16 mouse cellular contexts compared by ENCODE assay signal in genomic region chr8:91819778-91820177, GRCm38 (mm10). TPM values are rescaled to one million over a fixed set of nuclear protein-coding genes. Genes with fewer than 3 reads are reported as not detected.
"Had no signal": no experiment of that assay in that cellular context is flagged by ENCODE, and none has a peak within 500 bp of the region (broad histone marks: within the 10 kb centered on the region; RNA-seq: fewer than 3 reads in every experiment).

No protein-coding gene starts in this region.

- H3K4me2 ChIP-seq: limb, embryonic 12.5 days; liver, embryonic 13.5 days; neural tube, embryonic 12.5 days had no signal

- H3K27ac ChIP-seq: layer of hippocampus, adult 2 months; limb, embryonic 12.5 days; liver, embryonic 13.5 days; neural tube, embryonic 12.5 days; stomach, postnatal 0 days had no signal

- H3K4me3 ChIP-seq: layer of hippocampus, adult 2 months; limb, embryonic 12.5 days; liver, embryonic 13.5 days; neural tube, embryonic 12.5 days had no signal

- DNase-seq: kidney, adult 8-10 months; kidney, postnatal 10 days; kidney, postnatal 4 days; liver; liver, embryonic 13.5 days; liver, postnatal 0 days; lung, postnatal 36 days; midbrain, embryonic 14.5 days; thymus, postnatal 4 days had no signal

- H3K36me3 ChIP-seq: limb, embryonic 12.5 days; liver, embryonic 13.5 days; neural tube, embryonic 12.5 days had no signal

- H3K9ac ChIP-seq: limb, embryonic 12.5 days; liver, embryonic 13.5 days; liver, postnatal 0 days; neural tube, embryonic 12.5 days had no signal

- H3K9me3 ChIP-seq: limb, embryonic 12.5 days; liver, embryonic 13.5 days; neural tube, embryonic 12.5 days had no signal

- ATAC-seq: liver, postnatal 0 days had no signal

RNA-seq across cellular contexts. Expression of gene Irx3, which starts 17.9 kb away (rescaled TPM):
- total RNA-seq: megakaryocyte progenitor cell, adult 5-6 weeks; monocyte, adult 5-6 weeks; neutrophil, adult 5-6 weeks had no signal
- polyA plus RNA-seq: liver, postnatal 0 days had no signal
